Mouse (Mus musculus) frontal cortex, postnatal 25 days (tissue): ENCODE results near the gene Gcg.

Source experiments
- DNase-seq, 2 experiments: peaks; one replicate each; pipeline ENCODE4 v3.0.0; 2022; ENCODE audit warnings: low spot score in 2 of 2

Gcg gene

GRCm38 (mm10) chr2:62459241-62460174 is 23.9 kb downstream of the Gcg start:
- no peak for DNase-seq

DNA sequence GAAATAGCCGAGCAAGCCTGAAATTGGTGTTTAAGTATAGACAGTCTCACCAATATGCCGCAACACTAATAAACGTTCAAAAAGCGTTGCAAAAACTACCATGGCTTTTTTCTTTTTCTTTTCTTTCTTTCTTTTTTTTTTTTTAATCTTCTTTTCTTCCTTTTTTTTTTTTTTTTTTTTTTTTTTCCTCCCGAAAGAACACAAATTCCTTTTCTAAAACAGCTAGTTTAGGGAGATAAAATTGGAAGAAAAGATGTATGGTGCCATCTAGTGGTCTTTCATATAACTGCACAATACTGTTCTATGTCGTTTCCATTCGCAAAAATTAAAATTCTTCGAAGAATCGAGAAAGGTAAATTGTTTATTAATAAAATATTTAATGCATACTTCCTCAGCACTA is 25.4 kb downstream of the Gcg start:
- DNase-seq, result no peak

GRCm38 (mm10) chr2:62454991-62455390 is 28.5 kb downstream of the Gcg start:
- DNase-seq, result no peak

DNA sequence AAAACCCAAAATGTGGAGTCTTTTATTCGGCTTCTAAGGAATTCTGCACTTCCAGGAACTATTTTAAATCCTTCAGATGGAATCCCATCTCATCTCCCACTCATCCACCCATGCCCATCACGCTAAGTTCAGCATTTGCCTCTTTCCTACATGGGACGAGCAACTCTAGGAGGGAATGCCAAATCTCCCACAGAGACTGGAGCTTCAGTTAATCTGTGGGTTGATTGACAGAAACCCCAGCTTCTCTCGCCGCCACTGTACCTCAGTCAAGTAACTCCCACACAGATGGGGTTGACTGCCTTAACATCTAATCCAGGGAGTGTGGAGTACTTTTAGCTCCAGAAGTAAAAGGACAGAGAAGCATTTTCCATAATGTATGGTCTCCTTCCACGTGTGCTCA is 29.4 kb downstream of the Gcg start:
- DNase-seq, result peak in 1 of 2 experiments; percentile 9

DNA sequence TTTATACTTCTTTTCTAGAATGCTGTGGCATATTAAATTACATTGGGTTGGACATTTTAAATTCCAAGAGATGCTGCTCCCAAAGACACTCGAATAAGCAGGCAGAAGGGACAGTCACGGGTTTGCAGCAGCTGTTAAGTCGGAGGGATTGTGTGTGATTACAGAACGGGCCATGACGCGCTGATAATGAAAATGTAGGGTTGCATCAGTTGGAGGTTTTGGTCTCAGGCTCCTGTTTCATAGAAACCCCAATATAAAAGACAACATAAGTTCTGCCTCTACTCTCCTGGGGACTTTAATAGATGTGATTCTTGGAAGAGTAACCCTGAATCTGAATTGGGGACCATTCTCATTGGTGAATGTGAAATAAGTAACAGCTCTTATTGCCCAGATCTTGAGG is 33.1 kb downstream of the Gcg start:
- no peak for DNase-seq

DNA sequence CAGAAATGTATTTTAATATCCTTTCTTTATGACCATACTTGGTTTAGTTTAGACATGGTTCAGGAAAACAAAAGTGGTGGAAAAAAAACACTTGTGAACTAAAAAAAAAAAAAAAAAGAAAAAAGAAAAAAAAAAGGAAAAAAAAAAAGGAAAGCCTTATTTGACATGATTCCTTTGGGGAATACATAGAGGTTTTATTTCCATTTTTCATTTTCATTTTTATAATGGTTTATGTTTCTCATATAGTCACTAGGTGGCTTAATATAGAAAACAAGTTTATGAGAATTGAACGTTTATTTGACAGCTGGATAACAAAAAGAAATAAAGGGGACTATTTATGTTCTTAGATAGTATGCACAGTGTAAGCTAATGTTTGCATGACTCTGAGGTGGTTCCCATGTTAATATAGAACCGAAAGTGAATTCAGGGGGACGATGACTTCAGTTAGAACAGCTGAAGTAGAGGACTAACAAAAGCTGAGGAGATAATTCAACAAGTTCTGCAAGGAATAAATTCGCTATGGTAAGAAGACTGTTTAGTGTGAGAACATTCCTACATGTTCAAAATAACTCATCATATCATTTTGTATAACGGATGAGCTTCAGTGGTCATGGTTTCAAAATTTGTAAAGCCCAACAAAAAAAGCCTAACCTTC is 33.6 kb downstream of the Gcg start:
- no peak for DNase-seq

DNA sequence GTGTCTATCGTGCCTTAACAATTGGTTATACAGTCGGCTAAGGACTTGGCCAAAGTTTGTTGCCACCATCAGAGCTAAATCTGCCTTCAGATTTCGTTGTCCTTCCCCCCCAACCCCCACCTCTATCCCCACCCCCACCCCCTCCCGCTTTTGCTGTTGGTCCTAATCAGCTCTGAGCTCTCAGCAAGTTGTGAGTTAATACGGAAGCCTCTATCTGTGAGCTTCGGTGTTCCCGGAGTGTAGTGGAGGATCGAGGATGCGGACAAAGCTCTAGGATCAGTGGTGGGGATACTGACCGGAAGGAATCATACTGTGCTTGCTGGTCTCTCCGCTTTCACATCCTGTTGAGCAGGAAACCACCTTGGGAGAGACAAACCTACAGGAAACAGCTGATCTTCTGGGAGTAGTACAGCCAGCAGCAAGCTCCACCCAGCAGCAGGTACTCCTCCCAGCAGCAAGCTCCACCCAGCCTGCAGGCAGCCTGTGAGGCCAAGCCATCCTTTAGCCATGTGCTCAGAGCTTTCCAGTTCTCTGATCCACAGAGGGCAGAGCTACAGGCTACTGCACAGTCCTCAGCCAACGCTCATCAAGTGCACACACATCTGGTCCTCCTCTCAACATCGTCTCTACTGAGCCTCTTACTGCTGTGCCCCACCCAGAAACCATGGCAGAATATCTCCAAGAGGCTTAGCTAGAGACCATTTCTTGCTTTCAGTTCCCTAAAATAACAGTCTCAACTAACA is 42.5 kb downstream of the Gcg start:
- DNase-seq, result no peak

GRCm38 (mm10) chr2:62440083-62440482 is 43.4 kb downstream of the Gcg start:
- no peak for DNase-seq

DNA sequence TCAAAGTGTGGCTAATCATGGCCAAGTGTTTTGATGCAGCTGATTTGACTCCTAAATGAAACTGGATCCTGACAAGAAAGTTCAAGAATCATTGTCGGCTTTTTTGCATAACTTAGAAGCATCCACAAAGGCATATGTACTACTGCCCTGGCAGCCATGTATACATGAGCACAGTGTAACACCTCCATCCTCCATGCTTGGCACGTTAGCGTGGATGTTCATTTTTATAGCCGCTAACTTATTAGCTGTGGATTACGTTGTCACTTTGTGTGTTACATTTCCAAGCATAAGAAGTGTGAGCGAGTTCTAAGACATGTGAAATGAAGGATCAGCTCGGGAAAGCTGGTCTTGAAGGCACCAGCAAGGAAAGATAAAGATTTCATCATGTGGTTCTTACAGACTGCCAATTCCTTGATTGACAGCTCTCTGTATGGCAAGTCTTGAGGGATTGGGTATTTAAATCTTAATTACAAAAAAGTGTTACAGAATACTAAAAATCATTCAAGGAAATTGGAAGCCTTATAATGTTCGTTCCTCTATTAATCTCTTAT is 52.1 kb downstream of the Gcg start:
- DNase-seq, result no peak

DNA sequence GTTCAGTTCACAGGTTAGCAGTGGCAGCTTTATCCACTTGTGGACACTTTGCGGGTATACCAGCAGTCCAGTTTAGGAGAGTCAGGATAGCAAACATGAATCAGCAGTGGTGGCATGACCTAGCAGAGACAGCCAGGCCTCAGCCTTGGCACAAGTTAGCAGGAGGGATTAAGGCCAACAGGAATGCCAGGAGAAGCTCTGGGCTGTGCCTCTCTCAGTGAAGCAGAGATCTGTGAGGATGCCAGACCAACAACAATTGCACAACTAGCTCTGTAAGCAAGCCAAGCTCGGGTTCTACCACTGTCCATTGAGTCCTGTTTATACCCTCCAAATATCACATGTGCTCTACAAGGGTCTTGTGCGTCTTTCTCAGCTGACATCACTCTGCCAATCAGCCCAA is 57.5 kb downstream of the Gcg start:
- DNase-seq, result no peak
